10 mouse cellular contexts compared by ENCODE assay signal in the genomic region with DNA sequence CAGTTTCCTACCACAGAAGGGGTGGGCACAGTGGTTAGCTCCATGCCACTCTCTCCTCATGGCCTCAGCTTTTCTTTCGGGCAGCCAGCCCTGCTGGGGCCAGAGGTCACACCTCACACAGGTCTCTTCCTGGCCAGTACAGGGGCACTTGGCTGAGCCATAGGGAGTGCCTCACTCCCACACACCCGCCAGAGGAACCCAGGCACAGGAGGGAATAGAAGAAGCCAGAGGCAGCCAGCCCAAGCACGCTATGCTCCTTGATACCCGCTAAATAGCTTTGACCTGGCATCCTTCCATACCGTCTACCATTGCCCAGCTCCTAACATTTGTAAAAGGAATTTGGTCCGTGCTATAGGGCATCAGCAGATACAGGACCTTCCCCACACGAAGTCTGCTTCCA.
DNase-seq lines count a peak whose midpoint lies in the region; ATAC-seq and TF ChIP-seq lines count a peak whose summit lies in the region.
"Had no signal": no experiment of that assay in that cellular context is flagged by ENCODE, and none has a peak within 500 bp of the region (broad histone marks: within the 10 kb centered on the region; RNA-seq: fewer than 3 reads in every experiment).

No protein-coding gene starts in this region.

- TF ChIP-seq CTCF in brain, embryonic 14.5 days (IDR thresholded peaks at IDR 0.05; ENCODE audit: borderline replicate concordance, extremely low read depth, insufficient read depth, insufficient read length): no peak
- no peak for TF ChIP-seq CTCF in thymus, adult 2 months (IDR thresholded peaks at IDR 0.05; ENCODE audit: borderline replicate concordance, control insufficient read depth, extremely low read depth, insufficient read depth, low read length, poor library complexity)

- no peaks in the 10 kb centered on the region for H3K9me3 ChIP-seq in kidney, embryonic 15.5 days (replicated peaks)
- no peaks in the 10 kb centered on the region for H3K9me3 ChIP-seq in forebrain, embryonic 14.5 days (replicated peaks; ENCODE audit: control insufficient read depth, low read length)
- no peaks in the 10 kb centered on the region for H3K9me3 ChIP-seq in midbrain, embryonic 11.5 days (ENCODE audit: control insufficient read depth, low read length)

- ATAC-seq in kidney, embryonic 15.5 days (replicated peaks; ENCODE audit: low FRiP score): peak; percentile 48
- peak; percentile 48; the same call in 1 of the 2 replicates for ATAC-seq in forebrain, embryonic 14.5 days
- no peak for ATAC-seq in midbrain, embryonic 11.5 days (ENCODE audit: low FRiP score)
- ATAC-seq: inflammation-experienced regulatory T-cells, adult 6 months; Patski had no signal

- H3K36me3 ChIP-seq in kidney, embryonic 15.5 days: no peaks in the 10 kb centered on the region
- no peaks in the 10 kb centered on the region for H3K36me3 ChIP-seq in forebrain, embryonic 14.5 days (ENCODE audit: control insufficient read depth, insufficient read depth, low read length)
- H3K36me3 ChIP-seq in midbrain, embryonic 11.5 days (ENCODE audit: control insufficient read depth, insufficient read depth, low read length): no peaks in the 10 kb centered on the region
- no peaks in the 10 kb centered on the region for H3K36me3 ChIP-seq in thymus, adult 2 months (ENCODE audit: control insufficient read depth, insufficient read depth, low read length)
- H3K36me3 ChIP-seq: limb, embryonic 13.5 days had no signal

- H3K4me2 ChIP-seq in kidney, embryonic 15.5 days: 0 out of 2 replicates have a peak overlapping the region, but pooled peaks have one; percentile 7
- no peak overlapping the region for H3K4me2 ChIP-seq in forebrain, embryonic 14.5 days (ENCODE audit: low read length)
- no peak overlapping the region for H3K4me2 ChIP-seq in midbrain, embryonic 11.5 days
- H3K4me2 ChIP-seq: limb, embryonic 13.5 days had no signal

- no peak overlapping the region for H3K27ac ChIP-seq in kidney, embryonic 15.5 days
- peak overlapping the region; percentile 21; the same call in 1 of the 2 replicates for H3K27ac ChIP-seq in forebrain, embryonic 14.5 days (ENCODE audit: low read depth, low read length)
- H3K27ac ChIP-seq in midbrain, embryonic 11.5 days (ENCODE audit: low read depth, low read length): no peak overlapping the region
- no peak overlapping the region for H3K27ac ChIP-seq in thymus, adult 2 months (ENCODE audit: control insufficient read depth, insufficient read depth, low read length)
- H3K27ac ChIP-seq: limb, embryonic 13.5 days had no signal

- H3K4me3 ChIP-seq in kidney, embryonic 15.5 days (replicated peaks): no peak overlapping the region
- H3K4me3 ChIP-seq in forebrain, embryonic 14.5 days (ENCODE audit: low read depth, low read length): no peak overlapping the region
- no peak overlapping the region for H3K4me3 ChIP-seq in midbrain, embryonic 11.5 days (ENCODE audit: low read depth, low read length)
- H3K4me3 ChIP-seq in thymus, adult 2 months (ENCODE audit: control insufficient read depth, insufficient read depth, low read length): no peak overlapping the region
- H3K4me3 ChIP-seq: limb, embryonic 13.5 days had no signal

- 27% methylated on average over 7 of the region's 7 CpGs for WGBS in kidney, embryonic 15.5 days
- 25% methylated on average over 7 of the region's 7 CpGs for WGBS in forebrain, embryonic 14.5 days
- 70% methylated on average over 7 of the region's 7 CpGs for WGBS in midbrain, embryonic 11.5 days
- 85% methylated on average over 7 of the region's 7 CpGs for WGBS in thymus, adult 2 months

- H3K27me3 ChIP-seq in kidney, embryonic 15.5 days: no peaks in the 10 kb centered on the region
- H3K27me3 ChIP-seq in forebrain, embryonic 14.5 days (replicated peaks; ENCODE audit: control insufficient read depth, insufficient read depth, low read length): no peaks in the 10 kb centered on the region
- H3K27me3 ChIP-seq in midbrain, embryonic 11.5 days (ENCODE audit: control insufficient read depth, insufficient read depth, low read length): no peaks in the 10 kb centered on the region
- H3K27me3 ChIP-seq in thymus, adult 2 months (ENCODE audit: control insufficient read depth, insufficient read depth, low read length): no peaks in the 10 kb centered on the region

- no peak for TF ChIP-seq POLR2A in brain, embryonic 14.5 days (IDR thresholded peaks at IDR 0.05; ENCODE audit: borderline replicate concordance, extremely low read depth, insufficient read depth, insufficient read length, poor library complexity, severe bottlenecking)
- no peak for TF ChIP-seq POLR2A in thymus, adult 2 months (IDR thresholded peaks at IDR 0.05; ENCODE audit: control insufficient read depth, extremely low read depth, insufficient read depth, low read length, poor library complexity)

- H3K4me1 ChIP-seq in kidney, embryonic 15.5 days: peaks cover 37% of the 10 kb centered on the region
- H3K4me1 ChIP-seq in forebrain, embryonic 14.5 days (ENCODE audit: control insufficient read depth, insufficient read depth, low read length): peaks cover 12% of the 10 kb centered on the region
- peaks cover 4% of the 10 kb centered on the region; the same call in 1 of the 2 replicates for H3K4me1 ChIP-seq in midbrain, embryonic 11.5 days (ENCODE audit: control insufficient read depth, insufficient read depth, low read length)
- H3K4me1 ChIP-seq in thymus, adult 2 months (replicated peaks; ENCODE audit: control insufficient read depth, insufficient read depth, low read length): no peaks in the 10 kb centered on the region

- no peak for DNase-seq in kidney, adult 9 months
- DNase-seq in brain, embryonic 14.5 days (ENCODE audit: low read depth): peak; percentile 84
- DNase-seq in forebrain, embryonic 14.5 days (ENCODE audit: low spot score): peak; percentile 65
- peak; percentile 83 for DNase-seq in midbrain, embryonic 11.5 days (ENCODE audit: low spot score, missing footprints)
- DNase-seq in thymus, adult 2 months: no peak
- DNase-seq in cerebellum, postnatal 4 days (ENCODE audit: low spot score in 2 of 2): no peak

- H3K9ac ChIP-seq in kidney, embryonic 15.5 days: no peak overlapping the region
- no peak overlapping the region for H3K9ac ChIP-seq in forebrain, embryonic 14.5 days (ENCODE audit: low read length)
- no peak overlapping the region for H3K9ac ChIP-seq in midbrain, embryonic 11.5 days (ENCODE audit: low read length)
- H3K9ac ChIP-seq: limb, embryonic 13.5 days had no signal

Comparison
In these comparisons a context has a peak if more than half of its experiments do, and no peak if none do; other contexts are left out.
1. DNase-seq: peak in brain, embryonic 14.5 days (single experiment), forebrain, embryonic 14.5 days (single experiment) and midbrain, embryonic 11.5 days (single experiment); none in kidney, adult 9 months (single experiment), thymus, adult 2 months (single experiment) and cerebellum, postnatal 4 days (0 of 2).